Mouse (Mus musculus) cerebellum, adult 11-12 months (tissue): ENCODE measurements around the gene Tmed10.
A peak's percentile ranks its signal among the peaks of the same experiment; 100 is the strongest.

ENCODE experiments used
- DNase-seq: peaks from one replicate; pipeline ENCODE4 v3.0.0; 2022

The Tmed10 gene

GRCm38 (mm10) chr12:85305247-85305892 is 69.3 kb downstream of the Tmed10 start:
- DNase-seq = peak; percentile 72

- DNase-seq = no peak
These were observed 69.9 kb downstream of the Tmed10 start for GRCm38 (mm10) chr12:85304725-85305124.

- DNase-seq = no peak
These were observed 71.4 kb downstream of the Tmed10 start for GRCm38 (mm10) chr12:85303256-85303655.

GRCm38 (mm10) chr12:85298835-85299180 is 75.8 kb downstream of the Tmed10 start:
- DNase-seq = no peak

- DNase-seq = no peak
These were observed 76.4 kb downstream of the Tmed10 start for GRCm38 (mm10) chr12:85298127-85298834.

GRCm38 (mm10) chr12:85297345-85297997 is 77.2 kb downstream of the Tmed10 start:
- DNase-seq = no peak

- no peak for DNase-seq
These were observed 77.7 kb downstream of the Tmed10 start for GRCm38 (mm10) chr12:85296915-85297314.

- DNase-seq = no peak
These were observed 79.1 kb downstream of the Tmed10 start for GRCm38 (mm10) chr12:85295506-85295905.

GRCm38 (mm10) chr12:85292906-85293305 is 81.7 kb downstream of the Tmed10 start:
- no peak for DNase-seq

GRCm38 (mm10) chr12:85292288-85292687 is 82.4 kb downstream of the Tmed10 start:
- no peak for DNase-seq

- no peak for DNase-seq
These were observed 83.1 kb downstream of the Tmed10 start for GRCm38 (mm10) chr12:85291541-85291940.

- DNase-seq = no peak
These were observed 84.0 kb downstream of the Tmed10 start for GRCm38 (mm10) chr12:85290633-85291032.
